Mouse (Mus musculus) thymus, postnatal 14 days (tissue): Measurements from ENCODE around the gene Plxnb3.

Experiments
- DNase-seq: peaks from one replicate; pipeline ENCODE4 v3.0.0; 2021

Gene Plxnb3

DNA sequence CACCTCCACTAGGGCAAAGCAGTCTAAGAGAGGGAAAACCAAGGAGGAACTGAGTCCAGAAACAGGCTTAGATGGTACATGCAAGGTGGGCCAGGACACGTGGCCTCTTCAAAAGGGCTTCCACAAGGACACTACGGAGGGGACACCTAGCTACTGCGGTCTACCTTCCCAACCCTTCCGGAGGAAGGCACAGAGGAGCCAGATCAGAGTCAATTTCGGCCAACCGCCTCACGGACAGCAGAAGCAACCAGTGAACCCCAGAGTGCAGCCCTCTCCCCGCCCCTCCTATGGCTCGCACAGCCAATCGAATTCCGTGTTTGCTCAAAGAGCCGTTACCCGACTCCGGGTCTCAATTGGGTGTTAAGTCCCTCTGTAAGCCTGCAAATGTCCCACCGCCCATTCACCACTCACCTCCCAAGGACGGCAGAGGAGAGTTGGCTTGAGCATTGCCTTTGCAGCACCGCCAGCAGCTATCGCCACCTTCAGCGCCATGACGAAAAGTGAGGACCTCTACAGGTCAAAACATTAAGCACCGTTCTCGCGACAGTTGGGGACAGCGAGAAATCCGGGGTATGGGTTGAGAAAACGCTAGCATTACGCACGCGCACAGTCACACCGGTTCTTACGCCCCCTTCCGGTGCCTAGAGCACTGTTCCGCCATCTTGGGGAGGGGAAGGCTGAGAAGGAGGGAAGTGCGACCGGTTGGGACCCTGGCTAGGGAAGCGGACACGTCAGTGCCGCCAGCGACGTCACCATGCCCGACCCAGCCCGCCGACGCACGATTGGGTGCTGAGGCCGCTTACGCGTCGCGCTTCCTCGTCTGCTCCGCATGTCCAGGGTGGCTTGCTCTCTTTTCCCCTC, 29.7 kb downstream of the Plxnb3 start, which contains the start of the genes Idh3g and Ssr4:
TSS of gene Idh3g (minus strand) at position 534 of the 861 bp plus-strand sequence.
TSS of gene Ssr4 (plus strand) at position 665 of the 861 bp plus-strand sequence.
- peak; percentile 92 for DNase-seq

DNA sequence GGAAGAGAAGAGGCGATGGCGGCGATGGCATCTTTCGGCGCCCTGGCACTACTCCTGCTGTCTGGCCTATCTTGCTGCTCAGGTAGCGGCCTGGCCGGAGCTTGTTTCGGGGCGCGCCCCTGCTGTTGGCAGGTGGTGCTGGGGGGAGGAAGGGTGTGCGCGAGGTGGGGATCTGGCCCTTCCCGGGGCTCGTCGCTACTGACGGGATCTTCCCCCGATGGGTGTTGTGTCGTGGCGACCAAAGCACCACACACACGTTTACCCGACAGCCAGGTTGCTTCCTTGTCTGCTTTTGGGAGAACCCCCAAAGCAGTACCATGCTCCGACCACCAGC, 30.3 kb downstream of the Plxnb3 start:
- no peak for DNase-seq

DNA sequence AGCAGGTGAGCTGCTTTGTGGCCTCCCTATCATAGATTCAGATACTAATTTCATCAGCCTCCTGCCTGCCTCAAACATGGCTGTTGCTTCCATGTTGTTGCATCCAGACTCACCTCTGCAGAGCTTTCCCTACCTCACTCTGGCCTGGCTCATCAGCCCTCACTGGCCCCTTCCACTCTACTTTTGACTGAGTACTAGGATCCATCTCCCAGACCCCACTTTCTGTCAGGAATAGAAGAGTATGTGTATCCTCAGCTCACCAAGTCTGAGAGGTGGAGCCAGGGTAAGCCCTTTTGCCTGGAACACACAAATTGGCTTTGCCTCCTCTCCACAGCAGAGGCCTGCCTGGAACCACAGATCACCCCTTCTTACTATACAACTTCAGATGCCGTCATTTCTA, 31.6 kb downstream of the Plxnb3 start:
- no peak for DNase-seq

DNA sequence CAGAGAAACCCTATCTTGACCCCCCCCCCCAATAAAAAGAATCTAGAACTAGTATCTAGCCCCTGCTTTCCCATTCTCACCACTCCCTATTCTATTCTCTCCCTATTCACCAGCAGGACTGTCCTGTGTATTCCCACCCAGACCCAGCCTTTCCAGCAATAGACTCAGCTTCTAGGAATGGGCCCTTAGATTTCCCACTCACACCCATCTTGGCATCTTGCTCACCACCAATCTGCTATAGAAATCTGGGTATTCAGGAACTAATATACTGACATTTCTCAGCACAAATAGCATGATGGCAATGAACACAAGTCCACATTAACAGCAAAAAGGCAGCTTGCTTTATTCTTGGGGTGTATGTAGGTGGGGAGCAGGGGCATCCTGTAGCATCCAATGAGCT, 36.1 kb downstream of the Plxnb3 start:
- DNase-seq = no peak

DNA sequence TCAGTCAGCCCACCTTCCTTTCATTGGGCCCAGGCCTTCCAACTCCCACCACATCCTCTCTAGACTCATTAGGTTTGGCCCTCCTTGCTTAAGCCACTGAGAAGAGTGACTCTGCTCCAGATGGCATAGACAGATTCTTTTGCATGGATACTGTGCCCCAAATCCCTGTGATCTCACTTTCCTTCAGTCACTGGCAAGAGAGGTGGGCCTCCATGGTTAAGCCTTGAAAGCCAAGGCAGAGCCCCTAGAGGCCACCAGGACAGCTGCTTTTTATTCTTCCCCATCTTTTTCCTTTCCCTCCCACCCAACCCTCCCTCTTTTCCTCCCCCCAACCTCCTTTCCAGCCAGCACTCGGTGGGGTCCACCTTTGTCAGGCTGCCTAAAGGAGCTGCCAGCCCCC, 36.6 kb downstream of the Plxnb3 start:
- DNase-seq = no peak

DNA sequence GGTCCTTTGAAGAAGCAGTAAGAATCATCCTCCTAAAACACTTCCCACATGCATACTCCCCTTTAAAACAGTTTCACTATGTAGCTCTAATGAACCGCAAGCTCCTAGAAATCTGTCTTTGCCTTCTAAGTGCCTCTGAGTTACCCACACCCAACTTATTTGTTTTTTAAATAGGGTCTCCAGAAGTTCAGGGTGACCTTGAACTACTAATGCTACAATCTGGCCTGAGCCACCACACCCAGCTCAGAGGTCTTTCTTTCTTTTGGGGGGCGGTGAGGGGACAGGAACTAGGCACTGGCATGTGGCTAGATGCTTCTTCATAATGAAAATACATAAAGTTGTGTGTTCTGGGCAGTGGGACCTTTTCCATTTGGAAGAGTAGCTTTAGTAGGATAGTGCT, 40.6 kb downstream of the Plxnb3 start:
- DNase-seq = no peak

DNA sequence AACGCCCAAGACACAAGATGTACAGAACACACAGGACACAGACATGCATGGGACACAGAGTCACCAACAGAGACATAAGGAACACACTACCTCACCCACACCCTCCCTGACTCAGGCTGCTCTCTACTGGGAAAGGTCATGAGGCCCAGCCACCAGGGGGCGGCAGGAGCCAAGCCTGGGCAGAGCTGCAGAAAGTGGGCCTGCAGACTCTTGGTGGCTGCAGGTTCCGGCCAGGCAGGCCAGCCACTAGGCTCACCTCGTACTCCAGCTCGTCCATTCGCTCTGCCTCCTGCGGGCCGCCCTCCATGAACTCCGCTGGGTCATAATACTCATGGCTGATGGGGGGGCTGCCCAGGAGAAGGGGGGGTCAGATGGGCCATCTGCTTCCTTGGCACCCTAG, 41.6 kb downstream of the Plxnb3 start:
- DNase-seq = peak; percentile 82

DNA sequence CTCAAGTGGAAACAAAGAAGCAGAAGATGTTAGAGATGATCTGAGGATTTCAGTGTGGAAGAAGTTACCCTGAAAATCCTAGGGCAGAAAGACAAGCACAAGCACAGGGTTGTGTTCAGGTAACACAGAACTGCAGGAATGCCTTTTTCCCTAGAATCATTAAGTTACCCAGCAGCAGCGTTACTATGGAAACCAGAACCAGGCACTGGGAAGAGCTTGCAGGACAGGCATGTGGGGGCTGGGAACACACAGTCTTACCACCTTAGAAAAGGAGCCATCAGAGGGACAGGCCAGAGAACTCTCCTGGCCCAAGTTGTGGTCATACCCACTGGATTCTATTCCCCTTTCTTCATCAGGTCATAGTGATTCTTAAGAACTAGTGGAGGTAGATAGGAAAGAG, 48.9 kb downstream of the Plxnb3 start:
- DNase-seq = no peak

DNA sequence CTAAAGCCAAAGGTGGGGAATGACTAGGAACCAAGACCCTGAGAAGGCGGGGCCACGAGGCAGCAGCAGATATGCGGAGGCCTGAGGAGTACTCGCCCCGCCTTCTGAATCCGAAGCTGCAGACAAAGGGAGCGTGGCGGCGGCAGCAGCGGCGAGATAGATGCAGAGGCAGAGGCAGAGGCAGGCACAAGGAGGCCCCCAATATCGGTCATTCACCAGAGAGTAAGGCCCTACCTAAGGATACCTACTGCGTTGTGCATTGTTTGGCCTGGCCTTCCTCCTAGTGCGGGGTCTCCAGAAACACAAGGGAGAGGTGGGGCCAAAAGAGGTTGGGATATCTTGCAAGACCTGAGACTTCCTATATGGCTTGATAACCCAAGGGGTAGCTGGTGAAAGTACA, 58.2 kb downstream of the Plxnb3 start:
- DNase-seq = peak; percentile 31

DNA sequence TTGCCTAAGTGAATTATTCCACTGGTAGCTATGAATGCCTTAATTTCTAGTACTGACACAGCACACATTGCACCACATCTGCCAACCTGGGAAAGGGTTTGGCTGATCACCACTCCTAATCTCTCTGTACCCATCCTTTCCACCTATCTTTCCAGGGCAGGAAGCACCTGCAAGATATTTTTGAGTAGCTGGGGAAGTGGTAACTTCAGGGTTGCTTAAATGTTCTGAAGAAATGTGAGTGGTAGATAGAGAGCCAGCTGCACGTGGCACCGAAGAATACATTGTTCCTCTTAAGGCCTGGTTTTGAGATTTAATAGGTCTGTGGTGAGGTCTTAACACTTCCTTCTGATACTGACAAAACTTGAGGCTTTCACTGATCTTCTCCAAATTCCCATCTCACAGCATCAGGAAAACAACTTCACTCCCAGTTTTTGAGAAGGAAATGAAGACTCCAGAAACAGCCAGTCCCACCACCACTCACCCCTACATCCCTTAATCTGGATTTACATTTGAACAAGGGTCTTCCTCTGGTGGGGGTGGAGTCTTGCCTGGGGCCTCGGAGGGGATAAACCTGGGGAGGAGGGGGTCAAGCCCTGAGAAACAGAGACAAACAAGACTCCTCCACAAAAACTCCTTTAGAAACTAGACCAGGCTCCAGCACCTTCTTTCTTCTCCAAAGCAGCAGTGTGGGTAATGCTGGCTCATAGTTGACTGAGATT, 59.9 kb downstream of the Plxnb3 start:
- peak; percentile 18 for DNase-seq
